Mouse (Mus musculus) NIH3T3 (cell line): Measurements from ENCODE around the gene Faf1.

Source experiments
- DNase-seq: peaks from one replicate; pipeline ENCODE4 v3.0.0-alpha.2; 2012; ENCODE audit warnings: low read depth

Faf1 gene

GRCm38 (mm10) chr4:109782577-109783114 is 106.3 kb downstream of the Faf1 start:
- DNase-seq, result no peak

GRCm38 (mm10) chr4:109789347-109790001 is 113.1 kb downstream of the Faf1 start:
- no peak for DNase-seq

GRCm38 (mm10) chr4:109792331-109792730 is 115.9 kb downstream of the Faf1 start:
- no peak for DNase-seq

- no peak for DNase-seq
Measured at GRCm38 (mm10) chr4:109793072-109793471, 116.7 kb downstream of the Faf1 start.

- no peak for DNase-seq
Measured at GRCm38 (mm10) chr4:109797511-109798182, 121.3 kb downstream of the Faf1 start.

- no peak for DNase-seq
Measured at GRCm38 (mm10) chr4:109806408-109806807, 130.0 kb downstream of the Faf1 start.

GRCm38 (mm10) chr4:109815161-109815560 is 138.8 kb downstream of the Faf1 start:
- no peak for DNase-seq

GRCm38 (mm10) chr4:109815592-109815991 is 139.2 kb downstream of the Faf1 start:
- no peak for DNase-seq

GRCm38 (mm10) chr4:109819455-109819854 is 143.1 kb downstream of the Faf1 start:
- no peak for DNase-seq

GRCm38 (mm10) chr4:109829800-109830199 is 153.4 kb downstream of the Faf1 start:
- DNase-seq, result no peak

GRCm38 (mm10) chr4:109857851-109858250 is 181.5 kb downstream of the Faf1 start:
- DNase-seq, result no peak

- no peak for DNase-seq
Measured at GRCm38 (mm10) chr4:109858571-109859392, 182.4 kb downstream of the Faf1 start.

- no peak for DNase-seq
Measured at GRCm38 (mm10) chr4:109859401-109859800, 183.0 kb downstream of the Faf1 start.

- peak; percentile 10 for DNase-seq
Measured at GRCm38 (mm10) chr4:109860256-109860655, 183.9 kb downstream of the Faf1 start.

GRCm38 (mm10) chr4:109862271-109862670 is 185.9 kb downstream of the Faf1 start:
- no peak for DNase-seq

- DNase-seq, result peak; percentile 25
Measured at GRCm38 (mm10) chr4:109863021-109863420, 186.6 kb downstream of the Faf1 start.

- DNase-seq, result no peak
Measured at GRCm38 (mm10) chr4:109868897-109869484, 192.6 kb downstream of the Faf1 start.

- DNase-seq, result no peak
Measured at GRCm38 (mm10) chr4:109884333-109884732, 207.9 kb downstream of the Faf1 start.

- no peak for DNase-seq
Measured at GRCm38 (mm10) chr4:109887856-109888357, 211.5 kb downstream of the Faf1 start.

GRCm38 (mm10) chr4:109897810-109898566 is 221.6 kb downstream of the Faf1 start:
- DNase-seq, result no peak

GRCm38 (mm10) chr4:109901076-109901475 is 224.7 kb downstream of the Faf1 start:
- DNase-seq, result no peak
